13 mouse cellular contexts compared by ENCODE assay signal in genomic region chr6:114406634-114407033, GRCm38 (mm10). TPM values are rescaled to one million over a fixed set of nuclear protein-coding genes. Genes with fewer than 3 reads are reported as not detected.
DNase-seq lines count a peak whose midpoint lies in the region; TF ChIP-seq lines count a peak whose summit lies in the region.
"Had no signal": no experiment of that assay in that cellular context is flagged by ENCODE, and none has a peak within 500 bp of the region (broad histone marks: within the 10 kb centered on the region; RNA-seq: fewer than 3 reads in every experiment).

No protein-coding gene starts in this region.

- no peak overlapping the region for H3K27ac ChIP-seq in cortical plate, adult 2 months (ENCODE audit: insufficient read depth, low read length)
- H3K27ac ChIP-seq: forebrain, embryonic 10.5 days; hindbrain, embryonic 10.5 days; neural tube, embryonic 12.5 days had no signal

- TF ChIP-seq CTCF in cortical plate, adult 2 months (IDR thresholded peaks at IDR 0.05; ENCODE audit: extremely low read depth, insufficient read depth, low read length), result peak; percentile 40

- H3K4me3 ChIP-seq in cortical plate, adult 2 months (ENCODE audit: insufficient read depth, low read length), result no peak overlapping the region
- H3K4me3 ChIP-seq: forebrain, embryonic 10.5 days; hindbrain, embryonic 10.5 days; neural tube, embryonic 12.5 days had no signal

- DNase-seq in kidney, adult 9 months, result peak; percentile 25
- DNase-seq in kidney, postnatal 14 days, result no peak
- DNase-seq in thymus, postnatal 0 days (ENCODE audit: low spot score), result peak; percentile 13
- no peak for DNase-seq in thymus, postnatal 36 days
- DNase-seq in thymus, postnatal 4 days, result peak; percentile 36
- DNase-seq in cerebellum, postnatal 4 days (ENCODE audit: low spot score in 2 of 2), result no peak
- no peak for DNase-seq in cerebellum, adult 11 months
- DNase-seq: cerebellum, postnatal 36 days; heart, adult 11 months had no signal

- H3K4me1 ChIP-seq in cortical plate, adult 2 months (ENCODE audit: control insufficient read depth, insufficient read depth, low read length), result peaks cover 13% of the 10 kb centered on the region
- H3K4me1 ChIP-seq: neural tube, embryonic 12.5 days had no signal

- TF ChIP-seq POLR2A in cortical plate, adult 2 months (IDR thresholded peaks at IDR 0.05; ENCODE audit: extremely low read depth, insufficient read depth, low read length), result no peak

RNA-seq across cellular contexts. Expression of gene Hrh1, which starts 8.9 kb away (rescaled TPM):
- 0.10 and 0.12 TPM in 2 replicates for polyA plus RNA-seq in thymus, postnatal 0 days (2015; fragmentation: Nextera tagmentation; extraction: Ambion mirVana)
- 18.8 and 19.5 TPM in 2 replicates for polyA plus RNA-seq in cortical plate, adult 2 months (2012; rRNA removed)

Comparison
In these comparisons a context has a peak if more than half of its experiments do, and no peak if none do; other contexts are left out.
1. DNase-seq: peak in kidney, adult 9 months (single experiment), thymus, postnatal 0 days (single experiment) and thymus, postnatal 4 days (single experiment); none in kidney, postnatal 14 days (single experiment), thymus, postnatal 36 days (0 of 2), cerebellum, postnatal 4 days (0 of 2) and cerebellum, adult 11 months (single experiment).
2. RNA of gene Hrh1, which starts 8.9 kb away (polyA plus RNA-seq): 18.8 to 19.5 TPM in cortical plate, adult 2 months; 0.10 to 0.12 TPM in thymus, postnatal 0 days; every median in the first group is over 10 times any median in the second.